Mouse (Mus musculus): Measurements from ENCODE around the gene Clba1. TPM values are rescaled to one million over a fixed set of nuclear protein-coding genes. Genes with fewer than 3 reads are reported as not detected.
A peak's percentile ranks its signal among the peaks of the same experiment; 100 is the strongest.

Gene Clba1
- total RNA-seq, 1 experiment, result 5.0 TPM

GRCm38 (mm10) chr12:112767036-112767890, 41.5 kb upstream of the Clba1 start:
- Histone ChIP-seq H3K4me1 (ENCODE audit: control insufficient read depth in 2 of 2, insufficient read depth in 2 of 2, low read length in 2 of 2, poor library complexity in 1 of 2) (no peaks in the 10 kb centered on the region), H3K9ac (ENCODE audit: insufficient read depth, low read depth, low read length, poor library complexity, severe bottlenecking) (no peak overlapping the region), H3K36me3 (ENCODE audit: control insufficient read depth, insufficient read depth, low read length, poor library complexity, severe bottlenecking) (no peaks in the 10 kb centered on the region), H3K4me3 (ENCODE audit: insufficient read depth in 1 of 2, low read depth in 1 of 2, low read length in 2 of 2, poor library complexity in 1 of 2, severe bottlenecking in 1 of 2) (no peak overlapping the region), H3K9me3 (ENCODE audit: control insufficient read depth, insufficient read depth, low read depth, low read length) (no peaks in the 10 kb centered on the region), H3K27ac (ENCODE audit: insufficient read depth, low read depth, low read length, poor library complexity, severe bottlenecking) (peak overlapping the region; percentile 10; the same call in 1 of the 2 replicates)
- in situ Hi-C loops (cut with MboI; ENCODE audit: low sequenced_read_pairs in 2 of 2, unreplicated experiment in 2 of 2), result no loop called here
- TF ChIP-seq ZC3H11A (IDR thresholded peaks at IDR 0.05; ENCODE audit: borderline replicate concordance, low read depth, low read length) (no peak), MAFK (IDR thresholded peaks at IDR 0.05; ENCODE audit: insufficient read depth, low read depth, low read length) (no peak), ZNF384 (IDR thresholded peaks at IDR 0.05; ENCODE audit: low read depth, low read length) (no peak)
- DNase-seq (ENCODE audit: low read depth, low spot score), result no peak

- no peak for DNase-seq (ENCODE audit: low read depth, low spot score)
- in situ Hi-C loops (cut with MboI; ENCODE audit: low sequenced_read_pairs in 2 of 2, unreplicated experiment in 2 of 2), result no loop called here
- no peaks in the 10 kb centered on the region for H3K4me1 ChIP-seq (ENCODE audit: control insufficient read depth in 2 of 2, insufficient read depth in 2 of 2, low read length in 2 of 2, poor library complexity in 1 of 2)
- H3K36me3 ChIP-seq (ENCODE audit: control insufficient read depth, insufficient read depth, low read length, poor library complexity, severe bottlenecking), result no peaks in the 10 kb centered on the region
- no peak overlapping the region for H3K27ac ChIP-seq (ENCODE audit: insufficient read depth, low read depth, low read length, poor library complexity, severe bottlenecking)
- H3K4me3 ChIP-seq (ENCODE audit: insufficient read depth in 1 of 2, low read depth in 1 of 2, low read length in 2 of 2, poor library complexity in 1 of 2, severe bottlenecking in 1 of 2), result no peak overlapping the region
- H3K9ac ChIP-seq (ENCODE audit: insufficient read depth, low read depth, low read length, poor library complexity, severe bottlenecking), result no peak overlapping the region
- no peak for TF ChIP-seq MAFK (IDR thresholded peaks at IDR 0.05; ENCODE audit: insufficient read depth, low read depth, low read length)
- TF ChIP-seq HCFC1 (IDR thresholded peaks at IDR 0.05; ENCODE audit: borderline replicate concordance, insufficient read depth, low read length), result no peak
- no peak for TF ChIP-seq ZC3H11A (IDR thresholded peaks at IDR 0.05; ENCODE audit: borderline replicate concordance, low read depth, low read length)
- no peak for TF ChIP-seq CHD2 (IDR thresholded peaks at IDR 0.05; ENCODE audit: low read depth, low read length)
- no peak for TF ChIP-seq ZNF384 (IDR thresholded peaks at IDR 0.05; ENCODE audit: low read depth, low read length)
- no peaks in the 10 kb centered on the region for H3K9me3 ChIP-seq (ENCODE audit: control insufficient read depth, insufficient read depth, low read depth, low read length)
Observed at GRCm38 (mm10) chr12:112768166-112768565, 40.6 kb upstream of the Clba1 start.

- no peak overlapping the region for H3K27ac ChIP-seq (ENCODE audit: insufficient read depth, low read depth, low read length, poor library complexity, severe bottlenecking)
- in situ Hi-C loops (cut with MboI; ENCODE audit: low sequenced_read_pairs in 2 of 2, unreplicated experiment in 2 of 2), result no loop called here
- no peak for TF ChIP-seq ZC3H11A (IDR thresholded peaks at IDR 0.05; ENCODE audit: borderline replicate concordance, low read depth, low read length)
- peak; percentile 86 for TF ChIP-seq CHD2 (IDR thresholded peaks at IDR 0.05; ENCODE audit: low read depth, low read length)
- TF ChIP-seq HCFC1 (IDR thresholded peaks at IDR 0.05; ENCODE audit: borderline replicate concordance, insufficient read depth, low read length), result no peak
- peak; percentile 97 for TF ChIP-seq MAFK (IDR thresholded peaks at IDR 0.05; ENCODE audit: insufficient read depth, low read depth, low read length)
- H3K9me3 ChIP-seq (ENCODE audit: control insufficient read depth, insufficient read depth, low read depth, low read length), result no peaks in the 10 kb centered on the region
- H3K9ac ChIP-seq (ENCODE audit: insufficient read depth, low read depth, low read length, poor library complexity, severe bottlenecking), result no peak overlapping the region
- peak; percentile 44 for DNase-seq (ENCODE audit: low read depth, low spot score)
- H3K4me1 ChIP-seq (ENCODE audit: control insufficient read depth in 2 of 2, insufficient read depth in 2 of 2, low read length in 2 of 2, poor library complexity in 1 of 2), result no peaks in the 10 kb centered on the region
- no peak overlapping the region for H3K4me3 ChIP-seq (ENCODE audit: insufficient read depth in 1 of 2, low read depth in 1 of 2, low read length in 2 of 2, poor library complexity in 1 of 2, severe bottlenecking in 1 of 2)
- H3K36me3 ChIP-seq (ENCODE audit: control insufficient read depth, insufficient read depth, low read length, poor library complexity, severe bottlenecking), result no peaks in the 10 kb centered on the region
Observed at GRCm38 (mm10) chr12:112769031-112769430, 39.7 kb upstream of the Clba1 start.

GRCm38 (mm10) chr12:112769751-112770150, 39.0 kb upstream of the Clba1 start:
- TF ChIP-seq HCFC1 (IDR thresholded peaks at IDR 0.05; ENCODE audit: borderline replicate concordance, insufficient read depth, low read length) (no peak), MAFK (IDR thresholded peaks at IDR 0.05; ENCODE audit: insufficient read depth, low read depth, low read length) (no peak), CHD2 (IDR thresholded peaks at IDR 0.05; ENCODE audit: low read depth, low read length) (no peak), ZNF384 (IDR thresholded peaks at IDR 0.05; ENCODE audit: low read depth, low read length) (no peak), ZC3H11A (IDR thresholded peaks at IDR 0.05; ENCODE audit: borderline replicate concordance, low read depth, low read length) (no peak)
- Histone ChIP-seq H3K4me1 (ENCODE audit: control insufficient read depth in 2 of 2, insufficient read depth in 2 of 2, low read length in 2 of 2, poor library complexity in 1 of 2) (no peaks in the 10 kb centered on the region), H3K9ac (ENCODE audit: insufficient read depth, low read depth, low read length, poor library complexity, severe bottlenecking) (no peak overlapping the region), H3K4me3 (ENCODE audit: insufficient read depth in 1 of 2, low read depth in 1 of 2, low read length in 2 of 2, poor library complexity in 1 of 2, severe bottlenecking in 1 of 2) (no peak overlapping the region), H3K9me3 (ENCODE audit: control insufficient read depth, insufficient read depth, low read depth, low read length) (no peaks in the 10 kb centered on the region), H3K27ac (ENCODE audit: insufficient read depth, low read depth, low read length, poor library complexity, severe bottlenecking) (no peak overlapping the region), H3K36me3 (ENCODE audit: control insufficient read depth, insufficient read depth, low read length, poor library complexity, severe bottlenecking) (no peaks in the 10 kb centered on the region)
- in situ Hi-C loops (cut with MboI; ENCODE audit: low sequenced_read_pairs in 2 of 2, unreplicated experiment in 2 of 2), result no loop called here
- DNase-seq (ENCODE audit: low read depth, low spot score), result no peak
